Mouse (Mus musculus) hindbrain, embryonic 16.5 days (tissue): Measurements from ENCODE around the gene Dock2. TPM values are rescaled to one million over a fixed set of nuclear protein-coding genes. Genes with fewer than 3 reads are reported as not detected.
A peak's percentile ranks its signal among the peaks of the same experiment; 100 is the strongest.

Experiments used
- ATAC-seq: fragments of 200-750 bp; cut with Nextera tagmentation; 2 replicates; pipeline ENCODE4 v1.8.0; 2017; ENCODE audit warnings: moderate TSS enrichment, moderate library complexity
- H3K27ac ChIP-seq: fragments of 300-500 bp; sonication (generic); 2 replicates; pipeline ENCODE4 v1.5.1; 2014; ENCODE audit warnings: low read depth, mild to moderate bottlenecking, control low read depth, low read length, moderate library complexity
- H3K27me3 ChIP-seq: fragments of 300-500 bp; sonication (generic); replicated peaks from 2 replicates; pipeline ENCODE4 v1.6.1; 2014; ENCODE audit warnings: low read length; ENCODE audit not compliant: control insufficient read depth, insufficient read depth
- H3K36me3 ChIP-seq: fragments of 300-500 bp; sonication (generic); 2 replicates; pipeline ENCODE4 v1.6.1; 2014; ENCODE audit warnings: mild to moderate bottlenecking, low read length, moderate library complexity, mixed read lengths; ENCODE audit not compliant: control insufficient read depth, insufficient read depth
- H3K4me1 ChIP-seq: fragments of 300-500 bp; sonication (generic); 2 replicates; pipeline ENCODE4 v1.6.1; 2014; ENCODE audit warnings: low read depth, low read length; ENCODE audit not compliant: control insufficient read depth, insufficient read depth
- H3K4me2 ChIP-seq: fragments of 300-500 bp; sonication (generic); 2 replicates; pipeline ENCODE4 v1.6.1; 2014; ENCODE audit warnings: mild to moderate bottlenecking, low read length, control low read depth, moderate library complexity
- H3K4me3 ChIP-seq: fragments of 300-500 bp; sonication (generic); 2 replicates; pipeline ENCODE4 v1.5.1; 2014; ENCODE audit warnings: mild to moderate bottlenecking, low read length, control low read depth, moderate library complexity
- H3K9ac ChIP-seq: fragments of 300-500 bp; sonication (generic); 2 replicates; pipeline ENCODE4 v1.6.1; 2014; ENCODE audit warnings: low read depth, mild to moderate bottlenecking, control low read depth, low read length, moderate library complexity
- H3K9me3 ChIP-seq: fragments of 300-500 bp; sonication (generic); 2 replicates; pipeline ENCODE4 v1.6.1; 2014; ENCODE audit warnings: mild to moderate bottlenecking, low read length, moderate library complexity; ENCODE audit not compliant: control insufficient read depth
- WGBS: fragments of 180-500 bp; shearing (Covaris S2); extraction: QIAGEN DNeasy Blood & Tissue Kit; methylation state at CpG from one replicate; pipeline ENCODE4 v1.1.7; 2014; 5-methylcytosine and 5-hydroxymethylcytosine counted together
- polyA plus RNA-seq: library from polyadenylated mRNA; unstranded; fragments of >200 nt; fragmentation: Nextera tagmentation; extraction: Ambion mirVana; gene quantifications from 2 replicates; pipeline ENCODE4 v1.2.1, GENCODE M21; 2015

The Dock2 gene
- polyA plus RNA-seq, 1 experiment from 2014 or later = 0.55 TPM

GRCm38 (mm10) chr11:34406309-34406708 lies 377.4 kb downstream of the Dock2 start:
- H3K4me3 ChIP-seq = no peak overlapping the region
- H3K27ac ChIP-seq = no peak overlapping the region
- H3K27me3 ChIP-seq = no peaks in the 10 kb centered on the region
- H3K9ac ChIP-seq = no peak overlapping the region
- WGBS = 49% methylated on average over 8 of the region's 8 CpGs
- peaks cover 2% of the 10 kb centered on the region; the same call in 1 of the 2 replicates for H3K4me1 ChIP-seq
- no peaks in the 10 kb centered on the region for H3K9me3 ChIP-seq
- ATAC-seq = peak; percentile 60
- 0 out of 2 replicates have a peak, but pooled peaks cover 2% of the 10 kb centered on the region for H3K36me3 ChIP-seq
- no peak overlapping the region for H3K4me2 ChIP-seq

GRCm38 (mm10) chr11:34405311-34405710 lies 378.4 kb downstream of the Dock2 start:
- no peak for ATAC-seq
- no peak overlapping the region for H3K4me3 ChIP-seq
- no peaks in the 10 kb centered on the region for H3K9me3 ChIP-seq
- H3K4me1 ChIP-seq = peaks cover 2% of the 10 kb centered on the region; the same call in 1 of the 2 replicates
- no peak overlapping the region for H3K27ac ChIP-seq
- 77% methylated on average over 1 of the region's 1 CpGs for WGBS
- no peak overlapping the region for H3K9ac ChIP-seq
- H3K36me3 ChIP-seq = 0 out of 2 replicates have a peak, but pooled peaks cover 2% of the 10 kb centered on the region
- H3K4me2 ChIP-seq = no peak overlapping the region
- no peaks in the 10 kb centered on the region for H3K27me3 ChIP-seq

- H3K9me3 ChIP-seq = no peaks in the 10 kb centered on the region
- 85% methylated on average over 8 of the region's 8 CpGs for WGBS
- H3K9ac ChIP-seq = no peak overlapping the region
- H3K36me3 ChIP-seq = 0 out of 2 replicates have a peak, but pooled peaks cover 2% of the 10 kb centered on the region
- H3K4me3 ChIP-seq = no peak overlapping the region
- ATAC-seq = no peak
- H3K27me3 ChIP-seq = no peaks in the 10 kb centered on the region
- H3K27ac ChIP-seq = no peak overlapping the region
- H3K4me2 ChIP-seq = no peak overlapping the region
- peaks cover 2% of the 10 kb centered on the region; the same call in 1 of the 2 replicates for H3K4me1 ChIP-seq
Measured at GRCm38 (mm10) chr11:34401343-34401742, 382.3 kb downstream of the Dock2 start.

GRCm38 (mm10) chr11:34398555-34398954 lies 385.1 kb downstream of the Dock2 start:
- Histone ChIP-seq H3K27ac (no peak overlapping the region), H3K27me3 (no peaks in the 10 kb centered on the region), H3K36me3 (no peaks in the 10 kb centered on the region), H3K4me2 (no peak overlapping the region), H3K9ac (no peak overlapping the region), H3K9me3 (no peaks in the 10 kb centered on the region), H3K4me1 (no peaks in the 10 kb centered on the region), H3K4me3 (no peak overlapping the region)
- ATAC-seq = no peak
- WGBS = 91% methylated on average over 2 of the region's 2 CpGs

GRCm38 (mm10) chr11:34397661-34398060 lies 386.0 kb downstream of the Dock2 start:
- no peak overlapping the region for H3K4me2 ChIP-seq
- H3K4me3 ChIP-seq = no peak overlapping the region
- WGBS = 93% methylated on average over 5 of the region's 5 CpGs
- no peaks in the 10 kb centered on the region for H3K27me3 ChIP-seq
- ATAC-seq = no peak
- no peak overlapping the region for H3K27ac ChIP-seq
- H3K4me1 ChIP-seq = no peaks in the 10 kb centered on the region
- no peak overlapping the region for H3K9ac ChIP-seq
- no peaks in the 10 kb centered on the region for H3K36me3 ChIP-seq
- no peaks in the 10 kb centered on the region for H3K9me3 ChIP-seq

GRCm38 (mm10) chr11:34395802-34396201 lies 387.9 kb downstream of the Dock2 start:
- Histone ChIP-seq H3K27me3 (no peaks in the 10 kb centered on the region), H3K27ac (no peak overlapping the region), H3K4me3 (no peak overlapping the region), H3K36me3 (no peaks in the 10 kb centered on the region), H3K9me3 (no peaks in the 10 kb centered on the region), H3K4me2 (no peak overlapping the region), H3K9ac (no peak overlapping the region), H3K4me1 (no peaks in the 10 kb centered on the region)
- 79% methylated on average over 3 of the region's 3 CpGs for WGBS
- no peak for ATAC-seq

GRCm38 (mm10) chr11:34392105-34392504 lies 391.6 kb downstream of the Dock2 start:
- WGBS = 58% methylated on average over 4 of the region's 4 CpGs
- Histone ChIP-seq H3K4me2 (no peak overlapping the region), H3K4me3 (no peak overlapping the region), H3K9me3 (no peaks in the 10 kb centered on the region), H3K27me3 (no peaks in the 10 kb centered on the region), H3K27ac (no peak overlapping the region), H3K9ac (no peak overlapping the region), H3K4me1 (no peaks in the 10 kb centered on the region), H3K36me3 (no peaks in the 10 kb centered on the region)
- no peak for ATAC-seq

- no peaks in the 10 kb centered on the region for H3K9me3 ChIP-seq
- no peak overlapping the region for H3K4me3 ChIP-seq
- 84% methylated on average over 6 of the region's 6 CpGs for WGBS
- no peak overlapping the region for H3K4me2 ChIP-seq
- no peaks in the 10 kb centered on the region for H3K27me3 ChIP-seq
- no peak for ATAC-seq
- H3K4me1 ChIP-seq = no peaks in the 10 kb centered on the region
- H3K36me3 ChIP-seq = no peaks in the 10 kb centered on the region
- H3K9ac ChIP-seq = no peak overlapping the region
- H3K27ac ChIP-seq = no peak overlapping the region
Measured at GRCm38 (mm10) chr11:34389261-34390116, 394.2 kb downstream of the Dock2 start.

GRCm38 (mm10) chr11:34385001-34385688 lies 398.5 kb downstream of the Dock2 start:
- Histone ChIP-seq H3K27me3 (no peaks in the 10 kb centered on the region), H3K4me1 (no peaks in the 10 kb centered on the region), H3K9me3 (no peaks in the 10 kb centered on the region), H3K4me2 (no peak overlapping the region), H3K36me3 (no peaks in the 10 kb centered on the region), H3K9ac (no peak overlapping the region), H3K4me3 (no peak overlapping the region), H3K27ac (no peak overlapping the region)
- ATAC-seq = peak; percentile 81
- WGBS = 19% methylated on average over 1 of the region's 1 CpGs
